Mouse (Mus musculus) 416B (cell line): ENCODE results near the gene Itk.

Source experiments
- DNase-seq: peaks from one replicate; pipeline ENCODE4 v3.0.0; 2011; ENCODE audit warnings: low read depth

The Itk gene

DNA sequence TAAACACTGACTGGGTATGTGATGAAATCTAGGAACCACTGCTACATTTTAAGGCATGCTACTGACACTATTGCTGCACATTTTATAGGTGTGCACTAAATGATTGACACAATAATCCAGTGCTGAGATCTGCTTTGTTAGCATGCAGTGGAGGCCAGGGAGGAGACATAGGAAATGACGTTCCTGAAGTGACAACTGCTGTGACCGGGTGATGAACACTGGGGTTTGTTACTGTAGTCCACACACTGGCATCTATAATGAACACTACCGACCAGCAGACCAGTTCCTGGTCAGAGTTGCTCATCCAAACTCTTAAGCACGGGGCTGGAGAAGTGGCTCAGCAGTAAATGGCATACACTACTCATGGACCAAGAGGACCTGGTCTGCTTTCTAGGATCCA is 4.1 kb upstream of the Itk start:
- DNase-seq: no peak

DNA sequence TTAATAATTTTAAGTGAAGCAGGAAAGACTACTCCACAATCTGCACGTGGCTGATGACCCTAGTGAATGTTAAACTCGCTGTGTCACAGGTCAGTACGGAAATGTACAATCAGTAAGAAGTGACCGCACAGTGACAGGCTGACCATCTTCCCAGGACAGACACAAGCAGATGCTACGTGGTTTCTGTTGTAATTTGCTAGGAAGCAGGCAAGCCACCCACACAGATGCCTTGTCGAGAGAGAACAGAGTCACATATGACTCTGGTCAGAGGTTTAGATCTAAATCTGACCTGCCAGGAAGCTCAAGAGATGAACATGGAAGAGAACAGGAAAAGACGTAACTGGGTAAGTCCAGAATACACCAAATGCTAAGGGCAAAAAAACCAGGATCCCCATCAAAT is 3.6 kb upstream of the Itk start:
- DNase-seq: peak; percentile 82

- DNase-seq: no peak
These were observed 1.3 kb upstream of the Itk start for GRCm38 (mm10) chr11:46390621-46391020.

- no peak for DNase-seq
These were observed 877 bp downstream of the Itk start for GRCm38 (mm10) chr11:46388438-46388837.

GRCm38 (mm10) chr11:46387061-46387460 is 2.3 kb downstream of the Itk start:
- DNase-seq: no peak

DNA sequence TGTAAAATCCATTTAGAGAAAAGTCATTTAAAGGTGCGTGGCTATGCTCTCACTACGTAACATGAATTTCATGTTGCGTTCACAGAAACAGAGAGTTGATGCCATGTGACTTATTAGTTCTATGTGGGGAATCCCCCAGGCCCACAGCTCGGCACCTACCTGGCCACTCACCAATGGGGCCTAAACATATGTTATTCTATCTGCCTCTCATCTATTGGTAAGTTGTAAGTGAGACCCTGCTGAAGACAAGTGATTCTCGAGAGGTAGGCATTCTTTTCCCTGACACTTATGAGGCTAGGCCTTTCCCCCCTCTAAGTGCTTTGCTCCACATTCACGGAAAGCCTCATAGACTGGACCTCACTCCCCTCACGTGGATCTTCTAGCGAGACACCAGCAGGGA is 2.8 kb downstream of the Itk start:
- no peak for DNase-seq

DNA sequence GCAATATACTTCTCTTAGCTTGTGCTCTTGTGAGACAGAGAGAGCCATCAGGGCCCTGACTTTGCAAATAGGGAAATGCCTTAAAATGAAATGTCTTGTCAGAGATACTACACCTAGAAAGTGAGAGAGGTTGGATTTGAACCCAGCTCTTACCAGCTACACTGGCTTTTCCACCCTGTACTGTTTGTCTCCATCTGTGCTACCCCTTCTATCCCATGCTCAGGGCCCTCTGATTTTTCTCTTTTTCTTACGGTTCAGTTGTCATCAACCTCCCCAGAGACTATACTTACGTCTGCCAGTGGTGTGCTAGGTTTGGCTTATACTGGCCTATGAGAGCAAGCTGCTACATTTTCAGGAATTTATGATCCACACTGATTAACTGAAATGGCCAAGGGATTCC is 4.4 kb downstream of the Itk start:
- no peak for DNase-seq

GRCm38 (mm10) chr11:46382466-46382865 is 6.8 kb downstream of the Itk start:
- no peak for DNase-seq

GRCm38 (mm10) chr11:46380097-46380675 is 9.1 kb downstream of the Itk start:
- no peak for DNase-seq

DNA sequence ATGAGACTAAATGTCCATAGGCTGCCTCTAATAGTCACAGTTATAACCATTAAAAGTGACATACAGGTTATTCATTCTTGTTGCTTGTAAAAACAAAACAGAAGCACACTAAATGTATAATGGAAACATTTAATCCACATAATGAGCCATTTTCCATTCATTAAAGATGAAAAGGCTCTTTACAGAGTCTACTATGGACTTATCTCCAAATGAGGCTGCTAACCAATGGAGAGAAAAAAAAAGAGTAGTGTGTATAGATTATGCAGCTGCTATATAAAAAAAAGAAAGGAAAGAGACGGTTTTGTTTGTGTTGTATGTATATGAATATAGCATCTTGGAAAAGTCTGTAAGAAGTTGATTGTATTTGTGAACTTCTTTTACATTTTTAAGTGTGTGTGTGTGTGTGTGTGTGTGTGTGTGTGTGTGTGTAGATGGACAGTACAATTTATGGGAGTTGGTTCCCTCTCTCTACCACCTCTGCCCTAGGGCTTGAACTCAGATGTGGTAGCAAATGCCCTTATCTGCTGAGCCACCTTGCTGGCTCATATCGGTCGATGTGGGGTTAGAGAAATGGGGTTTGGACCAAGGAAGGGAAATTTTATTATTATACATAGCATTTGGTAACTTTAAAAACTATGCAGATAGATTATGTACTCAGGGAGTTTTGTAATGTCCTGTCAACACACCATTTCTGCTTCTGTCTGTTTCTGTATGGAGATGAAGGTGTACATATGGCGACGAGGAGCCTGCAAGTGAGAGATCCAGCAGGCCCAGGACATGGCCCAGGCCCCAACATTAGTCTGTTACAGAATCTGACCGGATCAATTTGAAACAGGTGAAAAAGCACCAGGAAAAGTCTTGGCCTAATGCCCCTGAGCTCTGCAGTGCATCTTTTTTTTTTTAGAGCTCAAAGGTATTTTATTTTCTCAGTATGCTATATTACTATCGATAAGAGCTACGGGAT is 11.2 kb downstream of the Itk start:
- DNase-seq: no peak

- no peak for DNase-seq
These were observed 12.0 kb downstream of the Itk start for GRCm38 (mm10) chr11:46377316-46377715.

DNA sequence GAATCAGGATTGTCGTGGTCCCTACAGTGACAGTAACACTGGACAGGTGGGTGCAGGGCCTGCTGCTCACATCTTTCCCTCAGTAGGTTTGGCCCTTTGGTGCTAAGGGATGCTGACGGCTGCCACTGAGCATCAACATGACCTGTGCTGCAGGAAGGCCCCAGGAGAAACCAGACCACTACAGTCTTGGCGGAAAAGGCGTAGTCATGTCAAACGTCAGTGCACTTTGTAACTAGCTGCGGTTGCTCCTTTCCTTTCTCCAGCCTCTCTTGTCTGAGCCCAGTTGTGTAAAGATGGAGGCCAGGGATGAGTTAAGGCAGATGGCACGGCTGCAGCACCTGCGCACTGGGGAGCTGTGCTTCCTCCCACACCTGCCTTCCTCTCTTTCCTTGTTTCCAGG is 14.3 kb downstream of the Itk start:
- no peak for DNase-seq

- no peak for DNase-seq
These were observed 16.0 kb downstream of the Itk start for GRCm38 (mm10) chr11:46373071-46374030.

DNA sequence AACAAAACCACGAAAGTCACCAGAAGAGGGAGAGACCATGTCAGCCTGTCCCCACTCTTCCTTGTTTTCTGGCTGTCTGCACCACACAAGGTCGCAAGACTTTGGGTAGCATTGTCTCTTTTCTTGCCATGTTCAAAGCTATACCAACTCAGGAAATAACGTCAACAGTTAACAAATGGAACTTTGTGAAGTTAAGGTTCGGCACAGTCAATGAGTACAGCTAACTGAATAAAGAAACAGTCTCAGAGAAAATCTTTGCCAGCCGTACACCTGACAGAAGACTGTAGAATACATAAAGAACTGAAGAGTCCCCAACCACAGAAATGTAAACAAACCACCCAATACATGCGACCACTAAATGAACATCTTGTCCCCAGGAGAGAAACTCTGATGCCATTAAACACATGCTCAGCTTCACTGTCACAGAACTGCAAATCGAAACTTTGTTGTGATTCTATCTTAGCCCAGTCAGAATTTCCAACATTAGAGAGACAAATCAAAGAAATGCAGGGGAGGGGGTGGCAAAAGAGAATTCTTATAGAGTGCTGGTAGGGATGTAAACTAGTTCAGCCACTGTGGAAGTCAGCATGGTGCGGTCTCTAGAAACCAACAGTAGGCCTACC is 16.9 kb downstream of the Itk start:
- DNase-seq: no peak

GRCm38 (mm10) chr11:46371250-46371649 is 18.1 kb downstream of the Itk start:
- DNase-seq: no peak

DNA sequence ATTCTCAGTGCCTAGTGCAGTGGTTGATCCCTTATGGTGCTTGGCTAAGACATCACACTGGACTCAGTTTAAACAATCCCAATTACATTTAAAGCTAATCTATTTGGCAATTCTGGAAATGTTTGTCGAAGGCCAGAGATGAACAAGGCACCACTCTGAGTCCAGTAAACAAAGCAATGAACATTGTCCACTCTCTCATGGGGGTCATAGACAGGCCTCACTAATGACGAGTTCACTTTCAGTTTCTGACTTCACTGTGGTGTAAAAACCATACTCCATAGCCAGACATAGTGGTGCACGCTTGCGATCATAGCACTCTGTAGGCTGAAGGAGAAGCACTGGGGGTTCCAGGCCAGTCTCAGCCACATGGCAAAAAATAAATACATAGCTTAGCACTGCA is 18.9 kb downstream of the Itk start:
- no peak for DNase-seq

DNA sequence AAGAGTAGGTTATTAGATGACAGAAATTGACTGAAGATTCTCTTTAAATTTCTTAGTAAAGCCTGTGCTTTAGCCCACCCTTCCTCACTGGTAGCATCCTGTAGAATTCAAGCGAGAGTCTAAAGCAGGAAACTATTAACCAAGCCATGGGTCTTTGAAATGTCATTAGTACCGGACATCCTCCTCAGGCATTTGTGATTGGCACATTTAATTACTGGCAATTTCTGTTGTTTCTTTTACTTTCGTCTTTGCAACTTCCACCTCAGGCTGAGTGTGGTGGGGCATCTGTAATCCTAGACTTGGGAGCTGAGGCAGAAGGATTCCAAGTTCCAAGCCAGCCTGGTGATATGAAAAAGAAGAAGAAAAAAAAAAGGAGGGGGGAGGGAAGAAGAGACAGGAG is 23.0 kb downstream of the Itk start:
- no peak for DNase-seq

GRCm38 (mm10) chr11:46365744-46366143 is 23.6 kb downstream of the Itk start:
- DNase-seq: no peak

DNA sequence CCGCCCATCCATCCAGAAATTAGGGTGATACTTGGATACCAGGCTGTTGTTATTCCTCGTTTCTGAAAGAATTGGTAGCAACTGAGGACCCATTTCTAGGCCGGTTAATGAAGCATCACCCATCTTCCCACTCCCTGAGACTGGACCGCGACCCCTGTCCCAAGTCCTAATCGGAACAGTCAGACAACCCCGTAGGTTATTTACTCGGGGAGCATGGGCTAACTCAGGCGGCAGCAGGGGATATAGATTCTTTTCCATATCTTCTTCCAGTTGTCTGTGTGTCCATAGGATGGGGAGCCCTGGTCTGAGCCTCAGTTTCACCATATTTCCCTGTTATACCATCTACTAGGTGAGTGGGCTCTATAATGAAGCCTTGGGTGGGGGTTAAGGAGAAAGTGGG is 25.5 kb downstream of the Itk start:
- no peak for DNase-seq

- peak; percentile 66 for DNase-seq
These were observed 27.0 kb downstream of the Itk start for GRCm38 (mm10) chr11:46362061-46363022.
